Mouse (Mus musculus) layer of hippocampus, adult 2 months (tissue): Measurements from ENCODE around the gene Ccdc13. TPM values are rescaled to one million over a fixed set of nuclear protein-coding genes. Genes with fewer than 3 reads are reported as not detected.
A peak's percentile ranks its signal among the peaks of the same experiment; 100 is the strongest.

Source experiments
- DNase-seq, 2 experiments: peaks; one replicate each; pipeline ENCODE4 v3.0.0; 2022; ENCODE audit warnings: low spot score in 2 of 2
- H3K27ac ChIP-seq: fragments of 200-600 bp; 2 replicates; pipeline ENCODE4 v1.8.1; 2022
- H3K4me3 ChIP-seq: fragments of 200-600 bp; 2 replicates; pipeline ENCODE4 v1.8.1; 2022; ENCODE audit warnings: mild to moderate bottlenecking
- CTCF ChIP-seq: fragments of 200-600 bp; conservative IDR thresholded peaks from 2 replicates; pipeline ENCODE4 v1.8.1; 2022; ENCODE audit warnings: antibody characterized with exemption, mild to moderate bottlenecking, moderate library complexity
- total RNA-seq, 2 experiments: library from RNA; stranded (reverse); gene quantifications; 2 replicates each; pipeline ENCODE4 v1.2.3; 2021

Ccdc13 gene
- total RNA-seq, 2 experiments from 2014 or later: 7.8 to 10.0 TPM

GRCm38 (mm10) chr9:121810081-121810821 lies 29.0 kb downstream of the Ccdc13 start:
- peak overlapping the region; percentile 93 for H3K27ac ChIP-seq
- DNase-seq: peak; percentile 65 to 77
- no peak for TF ChIP-seq CTCF
- no peak overlapping the region for H3K4me3 ChIP-seq

- H3K27ac ChIP-seq: peak overlapping the region; percentile 93
- DNase-seq: no peak
- TF ChIP-seq CTCF: no peak
- no peak overlapping the region for H3K4me3 ChIP-seq
Measured at GRCm38 (mm10) chr9:121808511-121808910, 30.8 kb downstream of the Ccdc13 start.

DNA sequence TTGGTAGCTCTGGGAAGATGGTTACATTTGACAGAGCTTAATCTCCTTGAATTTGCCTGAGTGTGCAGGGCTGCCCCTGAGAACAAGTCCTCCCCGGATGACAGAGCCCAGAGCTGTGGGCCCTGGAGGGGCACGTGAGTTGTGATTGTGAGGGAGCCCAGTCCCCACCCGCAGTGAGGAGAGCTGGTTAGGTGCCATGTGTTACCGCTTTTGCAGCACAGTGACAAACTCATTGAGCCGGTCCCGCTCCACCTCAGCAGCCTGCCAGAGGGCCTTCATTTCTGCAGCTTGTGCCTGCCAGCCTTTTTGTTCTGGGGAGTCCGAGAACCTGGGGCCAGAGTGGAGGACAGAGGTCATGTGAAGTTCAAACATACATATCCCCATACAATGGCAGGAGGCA lies 31.3 kb downstream of the Ccdc13 start:
- peak overlapping the region; percentile 93 for H3K27ac ChIP-seq
- no peak for TF ChIP-seq CTCF
- H3K4me3 ChIP-seq: no peak overlapping the region
- no peak for DNase-seq

- peak overlapping the region; percentile 93 for H3K27ac ChIP-seq
- DNase-seq: no peak
- TF ChIP-seq CTCF: no peak
- no peak overlapping the region for H3K4me3 ChIP-seq
Measured at GRCm38 (mm10) chr9:121807546-121807945, 31.7 kb downstream of the Ccdc13 start.

DNA sequence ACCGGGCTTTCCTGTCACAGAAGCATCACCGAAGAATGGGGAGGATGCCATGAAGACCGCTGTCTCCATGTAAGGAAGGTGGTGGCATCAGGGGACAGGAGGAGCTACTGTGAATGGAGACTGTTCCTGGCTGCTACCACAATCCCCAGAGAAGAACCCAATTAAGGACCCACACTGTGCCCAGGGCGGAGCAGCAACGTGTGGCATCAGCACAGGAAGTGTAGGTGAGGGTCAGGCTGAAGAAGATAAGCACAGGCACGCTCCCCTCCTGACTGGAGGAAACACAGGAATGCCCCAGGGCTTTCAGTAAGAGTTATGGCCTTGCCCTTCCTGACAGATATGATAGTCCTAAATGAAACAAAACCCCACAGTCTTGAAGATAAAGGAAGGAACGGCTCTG lies 36.5 kb downstream of the Ccdc13 start:
- Histone ChIP-seq H3K4me3 (no peak overlapping the region), H3K27ac (no peak overlapping the region)
- TF ChIP-seq CTCF: no peak
- DNase-seq: no peak

DNA sequence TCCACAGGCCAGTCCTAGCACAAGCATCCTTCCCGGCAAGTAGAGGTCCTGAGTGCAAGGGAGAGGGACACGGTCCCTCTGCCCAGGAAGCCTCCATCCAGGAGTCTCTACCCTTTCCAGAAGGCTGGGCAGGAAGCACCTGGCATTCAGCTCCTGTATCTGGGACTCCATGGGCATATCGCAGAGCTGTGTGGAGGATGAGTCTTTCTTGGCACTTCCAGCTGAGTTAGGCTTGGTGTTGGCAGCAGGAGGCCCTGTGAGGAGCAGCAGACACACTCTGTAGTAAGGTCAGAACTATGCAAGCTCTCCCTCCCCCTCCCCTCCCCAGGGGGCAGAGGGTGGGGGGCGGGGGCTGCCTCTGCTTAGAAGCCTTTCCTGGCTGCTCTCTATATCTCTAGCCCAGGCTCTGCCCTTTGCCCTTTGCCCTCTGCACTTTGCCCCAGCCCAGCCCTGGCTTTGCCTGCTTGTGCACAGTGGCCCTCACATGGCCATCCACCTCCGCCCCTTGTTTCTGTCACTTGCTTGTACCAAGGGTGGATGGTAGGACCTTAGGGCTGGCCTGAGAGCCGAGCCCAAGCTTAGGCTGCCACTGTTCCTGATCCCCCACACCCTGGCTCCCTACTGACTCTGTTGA lies 40.3 kb downstream of the Ccdc13 start:
- DNase-seq: no peak
- TF ChIP-seq CTCF: no peak
- Histone ChIP-seq H3K27ac (no peak overlapping the region), H3K4me3 (no peak overlapping the region)

GRCm38 (mm10) chr9:121797722-121798121 lies 41.5 kb downstream of the Ccdc13 start:
- Histone ChIP-seq H3K4me3 (no peak overlapping the region), H3K27ac (no peak overlapping the region)
- TF ChIP-seq CTCF: no peak
- no peak for DNase-seq

DNA sequence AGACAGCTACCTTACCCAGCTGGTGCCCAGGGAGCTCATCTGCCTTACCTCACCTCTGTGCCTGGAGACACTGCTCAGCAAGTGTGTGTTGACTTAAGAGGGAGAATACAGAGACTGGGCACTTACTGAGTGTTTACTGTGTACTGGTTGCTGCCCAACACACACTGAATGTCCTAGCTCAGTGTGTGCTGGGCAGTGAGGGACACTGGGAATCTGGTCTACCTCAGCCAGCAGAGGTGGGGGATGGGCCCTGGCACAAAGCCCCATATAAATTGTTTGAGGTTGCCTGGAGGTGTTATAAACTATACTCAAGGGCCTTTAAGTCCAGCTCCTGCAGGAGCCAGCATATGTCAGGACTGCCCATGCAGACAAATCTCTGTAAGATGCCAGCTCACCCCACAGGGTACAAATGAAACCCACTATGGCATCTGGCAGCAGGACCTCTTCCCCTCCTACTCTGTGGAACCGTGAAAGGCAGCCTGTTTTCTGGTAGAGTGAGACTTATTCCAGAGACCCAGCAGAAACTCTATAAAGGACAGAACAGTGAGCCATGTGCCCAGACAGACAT lies 44.2 kb downstream of the Ccdc13 start:
- DNase-seq: no peak

DNA sequence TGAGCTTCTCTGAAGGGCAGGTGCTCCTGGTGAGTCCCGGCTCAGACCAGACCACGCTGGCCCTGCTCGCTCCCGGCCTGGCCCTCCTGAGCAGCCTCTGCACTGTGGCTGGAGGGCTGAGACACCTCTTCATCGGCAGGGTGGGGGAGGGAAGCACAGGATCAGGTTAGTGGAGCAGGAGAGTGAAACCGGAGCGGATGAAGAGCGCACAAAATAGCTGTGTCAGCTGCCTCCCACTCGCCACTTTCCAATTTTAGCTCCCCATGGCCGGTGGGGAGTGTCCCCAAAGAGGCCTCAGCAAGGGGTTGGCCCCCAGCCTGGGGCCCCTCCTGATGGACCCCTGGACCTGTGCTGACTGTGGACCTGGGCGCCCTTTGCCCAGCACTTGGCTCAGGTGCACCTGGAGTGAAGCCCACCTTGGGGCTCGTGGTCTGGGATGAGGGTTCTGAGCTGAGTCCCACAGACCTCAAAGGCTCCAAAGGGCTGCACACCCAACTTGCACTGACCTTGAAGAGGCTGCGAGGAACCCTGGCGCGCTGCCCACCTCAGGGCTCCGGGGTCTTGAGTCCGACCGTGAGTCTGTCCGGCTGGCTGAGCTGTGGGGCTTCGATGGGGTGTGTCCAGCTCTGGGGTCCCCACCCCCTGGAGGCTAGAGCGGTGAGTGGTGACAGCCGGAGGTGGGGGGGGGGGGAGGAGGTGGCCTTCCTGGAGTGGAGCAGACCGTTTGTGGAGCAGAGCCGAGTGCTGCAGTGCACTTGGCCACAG lies 47.3 kb downstream of the Ccdc13 start, which contains the start of gene Hhatl:
Hhatl (minus strand) TSS at position 751 of the 765 bp plus-strand sequence.
- no peak for TF ChIP-seq CTCF
- Histone ChIP-seq H3K4me3 (peak within 1 kb of the TSS; percentile 36), H3K27ac (peak within 1 kb of the TSS; percentile 55)
- no peak for DNase-seq

More for the DNA sequence above, 44.2 kb downstream of the Ccdc13 start:
- H3K27ac ChIP-seq: peak overlapping the region; percentile 55; the same call in 1 of the 2 replicates
- H3K4me3 ChIP-seq: no peak overlapping the region
- no peak for TF ChIP-seq CTCF

- no peak for TF ChIP-seq CTCF
- H3K4me3 ChIP-seq: peak overlapping the region; percentile 36
- DNase-seq: peak; percentile 50 to 52
- peak overlapping the region; percentile 55 for H3K27ac ChIP-seq
Measured at GRCm38 (mm10) chr9:121791206-121791605, 48.1 kb downstream of the Ccdc13 start.

DNA sequence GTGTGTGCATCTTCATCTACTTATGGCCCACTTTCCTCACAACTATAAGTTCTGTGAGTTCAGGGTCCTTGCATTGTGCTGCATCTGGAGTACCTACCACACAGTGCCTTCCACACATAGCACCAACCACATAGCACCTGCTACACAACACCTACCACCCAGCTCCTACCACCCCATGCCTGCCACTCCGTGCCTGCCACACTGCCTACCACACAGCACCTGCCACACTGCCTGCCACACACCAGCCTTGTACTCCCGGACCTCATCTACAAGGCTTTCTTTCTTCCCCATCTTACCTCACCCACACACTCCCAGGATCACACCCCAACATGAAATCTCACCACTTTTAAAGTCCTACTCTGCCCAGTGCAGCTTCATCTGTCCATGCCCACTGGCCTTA lies 52.9 kb downstream of the Ccdc13 start:
- Histone ChIP-seq H3K4me3 (no peak overlapping the region), H3K27ac (no peak overlapping the region)
- DNase-seq: no peak
- no peak for TF ChIP-seq CTCF

- no peak overlapping the region for H3K4me3 ChIP-seq
- no peak for DNase-seq
- TF ChIP-seq CTCF: no peak
- no peak overlapping the region for H3K27ac ChIP-seq
Measured at GRCm38 (mm10) chr9:121785261-121785660, 54.0 kb downstream of the Ccdc13 start.

DNA sequence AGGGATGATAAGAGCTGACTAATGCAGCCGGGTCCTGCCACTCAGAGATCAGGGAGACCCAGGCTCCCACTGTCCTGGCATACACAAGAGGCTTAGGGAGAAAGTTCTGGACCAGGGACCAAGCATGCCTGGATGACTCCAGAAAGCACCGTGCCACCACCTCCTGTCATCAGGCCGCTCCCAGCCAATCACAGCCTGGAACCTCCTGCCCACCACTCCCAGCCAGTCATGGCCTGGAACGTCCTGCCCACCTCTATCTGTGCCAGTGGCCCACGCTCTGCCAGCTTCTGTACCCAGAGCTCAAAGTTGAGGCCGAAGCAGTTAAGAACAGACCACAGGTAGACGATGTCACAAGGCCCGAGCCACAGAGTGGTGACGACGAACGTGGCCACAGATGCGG lies 54.5 kb downstream of the Ccdc13 start:
- no peak for TF ChIP-seq CTCF
- no peak for DNase-seq
- Histone ChIP-seq H3K4me3 (no peak overlapping the region), H3K27ac (no peak overlapping the region)
